ENCODE assay signal across 21 mouse cellular contexts in the genomic region with DNA sequence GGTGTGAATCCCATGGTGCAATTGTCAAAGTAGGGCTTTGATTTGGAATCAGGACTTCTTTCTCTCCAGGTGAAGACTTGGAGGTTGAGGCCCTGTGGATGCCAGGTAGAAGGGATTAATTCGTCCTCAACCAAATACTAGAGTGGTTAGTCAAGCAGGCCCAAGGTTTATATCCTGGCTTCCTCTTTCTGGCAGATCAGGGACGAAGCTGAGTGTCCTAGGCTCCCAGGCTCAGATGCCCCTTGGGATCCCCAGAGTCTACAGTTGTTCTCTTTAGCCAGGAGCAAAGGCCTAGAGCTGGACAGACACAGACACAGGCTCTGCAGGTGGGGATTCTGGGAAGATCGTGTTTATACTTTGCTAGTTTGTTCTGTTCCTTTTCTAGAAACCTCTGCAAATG. TPM values are rescaled to one million over a fixed set of nuclear protein-coding genes. Genes with fewer than 3 reads are reported as not detected.
"Had no signal": no experiment of that assay in that cellular context is flagged by ENCODE, and none has a peak within 500 bp of the region (broad histone marks: within the 10 kb centered on the region; RNA-seq: fewer than 3 reads in every experiment).

No protein-coding gene starts in this region.

- H3K36me3 ChIP-seq: limb, embryonic 13.5 days; liver, embryonic 15.5 days; neural tube, embryonic 12.5 days; stomach, embryonic 15.5 days had no signal

- H3K4me2 ChIP-seq: liver, embryonic 11.5 days; liver, embryonic 15.5 days; neural tube, embryonic 12.5 days; stomach, embryonic 15.5 days had no signal

- DNase-seq: kidney, adult 8-10 months; kidney, postnatal 36 days; layer of hippocampus, adult 9-11 months; layer of hippocampus, postnatal 36 days; lung, adult 2 months; lung, postnatal 36 days; midbrain, embryonic 14.5 days; retina, postnatal 1 day; right cerebral cortex, postnatal 4 days; thymus, adult 2 months; thymus, postnatal 25 days had no signal

- H3K4me3 ChIP-seq: limb, embryonic 13.5 days; liver, embryonic 15.5 days; neural tube, embryonic 12.5 days; stomach, embryonic 15.5 days had no signal

- H3K9ac ChIP-seq: limb, embryonic 13.5 days; liver, embryonic 15.5 days; neural tube, embryonic 12.5 days; stomach, embryonic 15.5 days had no signal

- H3K27ac ChIP-seq: kidney, postnatal 0 days; limb, embryonic 13.5 days; liver, embryonic 15.5 days; neural tube, embryonic 12.5 days; stomach, embryonic 15.5 days had no signal

- H3K9me3 ChIP-seq: limb, embryonic 13.5 days; liver, embryonic 15.5 days; neural tube, embryonic 12.5 days; stomach, embryonic 15.5 days had no signal

- ATAC-seq: lung, postnatal 0 days had no signal

RNA-seq across cellular contexts. Expression of a gene that starts 17.8 kb away (rescaled TPM):
- total RNA-seq: megakaryocyte progenitor cell, adult 5-6 weeks; monocyte, adult 5-6 weeks; neutrophil, adult 5-6 weeks had no signal
